Mouse (Mus musculus) liver, postnatal 0 days (tissue): ENCODE measurements around the gene Ift122.

Experiments
- CTCF ChIP-seq: sonication (generic); IDR thresholded peaks from 2 replicates; pipeline ENCODE4 v1.5.1; 2016; ENCODE audit warnings: antibody characterized with exemption, low read depth
- EP300 ChIP-seq: IDR thresholded peaks from 2 replicates; pipeline ENCODE4 v1.6.1; 2016; ENCODE audit warnings: antibody characterized with exemption, low read depth, mild to moderate bottlenecking

- no peak for TF ChIP-seq EP300
- no peak for TF ChIP-seq CTCF
Measured at GRCm38 (mm10) chr6:115954506-115955074, 101.3 kb downstream of the Ift122 start.
